Mouse (Mus musculus) liver, embryonic 14.5 days (tissue): ENCODE measurements around the gene Dner. TPM values are rescaled to one million over a fixed set of nuclear protein-coding genes. Genes with fewer than 3 reads are reported as not detected.
"Not testable (repeated sequence)": the region's sequence is repeated elsewhere in the genome, so short reads cannot be mapped to it uniquely, and the experiment has no call there.

Experiments used
- ATAC-seq: fragments of 200-750 bp; cut with Nextera tagmentation; 2 replicates; pipeline ENCODE4 v1.8.0; 2017; ENCODE audit warnings: moderate number of reproducible peaks, mild to moderate bottlenecking, moderate library complexity; ENCODE audit not compliant: insufficient read depth
- DNase-seq, 3 experiments: peaks; one replicate each; pipeline ENCODE4 v3.0.0-alpha.2; 2012 to 2013; ENCODE audit warnings: low read depth in 3 of 3, low spot score in 3 of 3
- H3K27ac ChIP-seq: fragments of 300-500 bp; sonication (generic); 2 replicates; pipeline ENCODE4 v1.5.1; 2014; ENCODE audit warnings: moderate library complexity, mild to moderate bottlenecking, control low read depth, inconsistent platforms
- H3K27me3 ChIP-seq: fragments of 300-500 bp; sonication (generic); 2 replicates; pipeline ENCODE4 v1.6.1; 2014; ENCODE audit warnings: mild to moderate bottlenecking, low read length, moderate library complexity; ENCODE audit not compliant: control insufficient read depth, insufficient read depth
- H3K36me3 ChIP-seq: fragments of 300-500 bp; sonication (generic); replicated peaks from 2 replicates; pipeline ENCODE4 v1.6.1; 2014; ENCODE audit warnings: low read depth; ENCODE audit not compliant: control insufficient read depth, insufficient read depth
- H3K4me1 ChIP-seq, 2 experiments: fragments of 200-500 bp in 1 of 2; fragments of 300-500 bp in 1 of 2; sonication (generic) in 1 of 2; replicated peaks; 2 replicates each; pipeline ENCODE4 v1.6.1; 2012 to 2014; ENCODE audit warnings: antibody characterized with exemption in 1 of 2, inconsistent platforms in 1 of 2, low read length in 1 of 2; ENCODE audit not compliant: control insufficient read depth in 2 of 2, insufficient read depth in 2 of 2
- H3K4me2 ChIP-seq: fragments of 300-500 bp; sonication (generic); 2 replicates; pipeline ENCODE4 v1.6.1; 2014; ENCODE audit warnings: low read depth, mild to moderate bottlenecking, control low read depth, moderate library complexity
- H3K4me3 ChIP-seq, 2 experiments: fragments of 200-500 bp in 1 of 2; fragments of 300-500 bp in 1 of 2; sonication (generic) in 1 of 2; 2 replicates each; pipeline ENCODE4 v1.5.1; 2012 to 2014; ENCODE audit warnings: low read depth in 2 of 2, low read length in 2 of 2, mild to moderate bottlenecking in 2 of 2, control low read depth in 1 of 2, inconsistent platforms in 1 of 2, moderate library complexity in 1 of 2; ENCODE audit not compliant: insufficient read depth in 1 of 2
- H3K9ac ChIP-seq: fragments of 300-500 bp; sonication (generic); replicated peaks from 2 replicates; pipeline ENCODE4 v1.6.1; 2014; ENCODE audit warnings: mild to moderate bottlenecking, control low read depth, moderate library complexity
- H3K9me3 ChIP-seq: fragments of 300-500 bp; sonication (generic); 2 replicates; pipeline ENCODE4 v1.6.1; 2016; ENCODE audit warnings: low read length, mixed read lengths; ENCODE audit not compliant: control insufficient read depth
- CTCF ChIP-seq: IDR thresholded peaks from 2 replicates; pipeline ENCODE4 v1.5.1; 2016; ENCODE audit warnings: antibody characterized with exemption, low read depth, control low read depth
- EP300 ChIP-seq: IDR thresholded peaks from 2 replicates; pipeline ENCODE4 v1.6.1; 2016; ENCODE audit warnings: antibody characterized with exemption, low read depth
- WGBS: fragments of 180-500 bp; shearing (Covaris S2); extraction: QIAGEN DNeasy Blood & Tissue Kit; methylation state at CpG from one replicate; pipeline ENCODE4 v1.1.7; 2014; ENCODE audit not compliant: insufficient replicate concordance; 5-methylcytosine and 5-hydroxymethylcytosine counted together
- polyA plus RNA-seq, 2 experiments: library from polyadenylated mRNA; depleted of rRNA in 1 of 2; stranded (reverse) in 1 of 2; unstranded in 1 of 2; fragments of >200 nt; fragmentation: Nextera tagmentation in 1 of 2; extraction: Ambion mirVana in 1 of 2; gene quantifications; 2 replicates each; pipeline versions ENCODE4 v1.2.1 to v1.2.3; 2012 to 2014

The Dner gene
- polyA plus RNA-seq, 2 experiments: 0.02 TPM; not detected in 1

DNA sequence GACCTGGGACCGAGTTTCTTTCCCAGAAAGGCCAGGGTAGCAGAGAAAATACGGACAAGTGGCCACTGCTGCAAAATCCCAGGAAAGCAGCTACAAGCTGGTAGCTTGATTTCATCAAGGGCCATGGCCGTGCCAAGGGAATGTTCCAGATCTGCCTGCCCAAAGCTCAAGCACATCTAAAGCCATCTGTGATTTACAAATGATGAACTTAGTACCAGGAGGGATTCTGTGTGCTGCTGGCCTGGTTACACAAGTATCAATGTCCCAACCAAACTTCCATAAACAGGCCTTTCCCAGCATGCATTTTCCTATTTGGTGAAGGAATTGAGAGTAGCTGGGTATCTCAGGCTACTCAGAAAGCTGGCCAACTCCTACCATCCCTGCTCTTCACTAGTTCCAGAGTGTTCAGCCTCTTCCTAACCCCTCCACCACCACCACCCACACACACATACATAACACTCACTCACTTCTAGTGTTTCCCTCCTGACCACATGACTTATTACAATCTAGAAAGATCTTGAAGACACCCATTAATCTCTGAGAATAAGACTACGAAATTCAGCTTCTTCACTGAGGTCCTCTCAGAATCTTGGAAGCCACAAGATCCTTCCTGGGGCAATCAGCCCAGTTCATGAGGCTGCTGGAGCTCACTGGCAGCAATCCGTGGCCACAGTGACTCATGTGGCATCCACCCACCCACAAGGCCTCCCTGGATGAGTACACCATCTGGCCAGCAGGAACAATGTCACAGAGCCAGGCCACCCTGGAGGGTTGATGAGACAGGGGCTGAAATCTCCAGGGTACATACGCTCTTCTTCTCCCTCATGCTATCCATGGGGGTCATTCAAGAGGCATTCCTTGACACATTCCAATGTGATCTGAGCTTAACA lies 336.2 kb downstream of the Dner start:
- ATAC-seq: no peak
- Histone ChIP-seq H3K27me3 (no peaks in the 10 kb centered on the region), H3K27ac (no peak overlapping the region), H3K9me3 (no peaks in the 10 kb centered on the region), H3K4me1 (peaks cover 0 to 4% of the 10 kb centered on the region in 2 experiments; a peak in 2 of 4 replicates), H3K9ac (no peak overlapping the region), H3K36me3 (no peaks in the 10 kb centered on the region), H3K4me2 (no peak overlapping the region), H3K4me3 (no peak overlapping the region)
- 54% methylated on average over 6 of the region's 6 CpGs for WGBS
- no peak for DNase-seq
- TF ChIP-seq EP300 (no peak), CTCF (no peak)

- no peaks in the 10 kb centered on the region for H3K9me3 ChIP-seq
- no peak for TF ChIP-seq EP300
- no peak for TF ChIP-seq CTCF
- no peaks in the 10 kb centered on the region for H3K27me3 ChIP-seq
- H3K27ac ChIP-seq: no peak overlapping the region
- no peaks in the 10 kb centered on the region for H3K36me3 ChIP-seq
- H3K9ac ChIP-seq: no peak overlapping the region
- no peak for ATAC-seq
- no peaks in the 10 kb centered on the region for H3K4me1 ChIP-seq
- no peak overlapping the region for H3K4me2 ChIP-seq
- H3K4me3 ChIP-seq: no peak overlapping the region
- 68% methylated on average over 5 of the region's 5 CpGs for WGBS
- no peak for DNase-seq
Measured at GRCm38 (mm10) chr1:84357216-84357615, 338.8 kb downstream of the Dner start.

DNA sequence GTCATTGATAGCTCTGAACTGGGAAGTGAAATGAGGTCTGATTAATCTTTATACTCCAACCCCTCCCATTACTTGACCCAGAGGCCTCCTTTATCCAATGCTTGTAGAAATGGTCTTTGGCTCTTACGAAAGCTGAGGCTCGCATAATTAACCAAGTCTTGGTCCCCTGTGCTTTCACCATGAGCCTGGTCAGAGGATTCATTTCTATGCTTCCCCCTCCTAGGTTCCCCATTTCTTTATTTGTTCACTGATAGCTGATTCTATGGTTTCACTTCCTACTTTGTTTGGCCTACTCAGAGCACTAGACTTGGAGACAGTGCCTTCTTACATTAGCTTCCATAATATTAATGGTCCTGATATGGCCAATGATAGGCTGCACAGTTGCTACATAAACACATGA lies 345.8 kb downstream of the Dner start:
- no peak for ATAC-seq
- Histone ChIP-seq H3K9ac (no peak overlapping the region), H3K4me3 (no peak overlapping the region), H3K4me2 (no peak overlapping the region), H3K4me1 (no peaks in the 10 kb centered on the region), H3K27me3 (no peaks in the 10 kb centered on the region), H3K9me3 (no peaks in the 10 kb centered on the region), H3K36me3 (no peaks in the 10 kb centered on the region), H3K27ac (no peak overlapping the region)
- no peak for DNase-seq
- WGBS: 51% methylated on average over 2 of the region's 2 CpGs
- TF ChIP-seq CTCF (no peak), EP300 (no peak)

- ATAC-seq (no peak), DNase-seq (no peak)
- no peaks in the 10 kb centered on the region for H3K36me3 ChIP-seq
- no peak for TF ChIP-seq EP300
- TF ChIP-seq CTCF: no peak
- no peak overlapping the region for H3K9ac ChIP-seq
- H3K4me3 ChIP-seq: no peak overlapping the region
- H3K4me2 ChIP-seq: no peak overlapping the region
- no peaks in the 10 kb centered on the region for H3K9me3 ChIP-seq
- H3K27ac ChIP-seq: no peak overlapping the region
- H3K4me1 ChIP-seq: no peaks in the 10 kb centered on the region
- no peaks in the 10 kb centered on the region for H3K27me3 ChIP-seq
- 21% methylated on average over 3 of the region's 3 CpGs for WGBS
Measured at GRCm38 (mm10) chr1:84347796-84348476, 348.1 kb downstream of the Dner start.

- ATAC-seq, H3K27ac ChIP-seq, DNase-seq, H3K9me3 ChIP-seq, H3K27me3 ChIP-seq, H3K4me3 ChIP-seq, H3K36me3 ChIP-seq, H3K9ac ChIP-seq, H3K4me1 ChIP-seq, H3K4me2 ChIP-seq: not testable (repeated sequence)
- WGBS: 52% methylated on average over 3 of the region's 3 CpGs
Measured at GRCm38 (mm10) chr1:84332797-84333196, 363.2 kb downstream of the Dner start.

- whole genome bisulfite sequencing: 65% methylated on average over 12 of the region's 12 CpGs
- not testable (repeated sequence) for H3K4me2 ChIP-seq, H3K36me3 ChIP-seq, H3K27me3 ChIP-seq, H3K9ac ChIP-seq, H3K4me1 ChIP-seq, H3K4me3 ChIP-seq, ATAC-seq, H3K9me3 ChIP-seq, DNase-seq, H3K27ac ChIP-seq
Measured at GRCm38 (mm10) chr1:84331861-84332260, 364.2 kb downstream of the Dner start.
